Mouse (Mus musculus): Measurements from ENCODE around the gene Yjefn3. TPM values are rescaled to one million over a fixed set of nuclear protein-coding genes. Genes with fewer than 3 reads are reported as not detected.

Yjefn3 gene
- polyA plus RNA-seq, 1 experiment: 8.4 TPM

GRCm38 (mm10) chr8:69919876-69920662 lies 17.6 kb upstream of the Yjefn3 start:
- 0 out of 2 replicates have a peak overlapping the region, but pooled peaks have one; percentile 24 for H3K4me3 ChIP-seq (ENCODE audit: insufficient read depth, low read depth, low read length)

GRCm38 (mm10) chr8:69919010-69919409 lies 16.5 kb upstream of the Yjefn3 start:
- H3K4me1 ChIP-seq (ENCODE audit: control insufficient read depth, insufficient read depth, insufficient read length, low read length): peaks cover 8% of the 10 kb centered on the region
- H3K27ac ChIP-seq (replicated peaks; ENCODE audit: low read depth, low read length): no peak overlapping the region
- H3K4me3 ChIP-seq (ENCODE audit: insufficient read depth, low read depth, low read length): no peak overlapping the region

More at GRCm38 (mm10) chr8:69919876-69920662, 17.6 kb upstream of the Yjefn3 start:
- Histone ChIP-seq H3K4me1 (ENCODE audit: control insufficient read depth, insufficient read depth, insufficient read length, low read length) (peaks cover 8% of the 10 kb centered on the region), H3K27ac (replicated peaks; ENCODE audit: low read depth, low read length) (peak overlapping the region; percentile 67)

DNA sequence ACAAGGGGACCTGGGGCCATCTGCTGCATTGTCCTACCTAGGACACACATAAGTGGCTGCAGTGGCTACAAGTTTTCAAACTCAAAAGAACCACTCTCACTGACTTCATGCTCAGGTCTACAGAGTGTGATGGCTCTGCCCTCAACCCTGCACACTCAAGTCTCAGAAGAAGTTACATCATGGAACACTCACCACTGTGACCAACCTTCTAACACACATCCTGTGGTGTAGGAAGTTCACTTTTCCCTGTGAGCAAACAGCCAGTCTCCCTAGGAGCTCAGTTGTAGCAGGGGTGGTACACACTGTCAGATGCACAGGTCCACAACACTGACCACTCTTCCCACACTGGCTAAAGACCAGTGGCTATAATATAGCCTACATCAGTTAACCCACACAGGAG lies 16.0 kb upstream of the Yjefn3 start:
- H3K4me1 ChIP-seq (ENCODE audit: control insufficient read depth, insufficient read depth, insufficient read length, low read length): peaks cover 8% of the 10 kb centered on the region

GRCm38 (mm10) chr8:69915748-69916147 lies 13.2 kb upstream of the Yjefn3 start:
- no peak overlapping the region for H3K4me3 ChIP-seq (ENCODE audit: insufficient read depth, low read depth, low read length)
- H3K27ac ChIP-seq (replicated peaks; ENCODE audit: low read depth, low read length): no peak overlapping the region

More for the DNA sequence above, 16.0 kb upstream of the Yjefn3 start:
- no peak overlapping the region for H3K4me3 ChIP-seq (ENCODE audit: insufficient read depth, low read depth, low read length)
- no peak overlapping the region for H3K27ac ChIP-seq (replicated peaks; ENCODE audit: low read depth, low read length)

GRCm38 (mm10) chr8:69914526-69914925 lies 12.0 kb upstream of the Yjefn3 start:
- no peak overlapping the region for H3K4me3 ChIP-seq (ENCODE audit: insufficient read depth, low read depth, low read length)
- H3K4me1 ChIP-seq (ENCODE audit: control insufficient read depth, insufficient read depth, insufficient read length, low read length): no peaks in the 10 kb centered on the region
- H3K27ac ChIP-seq (replicated peaks; ENCODE audit: low read depth, low read length): no peak overlapping the region

More at GRCm38 (mm10) chr8:69915748-69916147, 13.2 kb upstream of the Yjefn3 start:
- peaks cover 4% of the 10 kb centered on the region for H3K4me1 ChIP-seq (ENCODE audit: control insufficient read depth, insufficient read depth, insufficient read length, low read length)

GRCm38 (mm10) chr8:69912478-69913074 lies 10.1 kb upstream of the Yjefn3 start:
- H3K4me3 ChIP-seq (ENCODE audit: insufficient read depth, low read depth, low read length): no peak overlapping the region
- H3K4me1 ChIP-seq (ENCODE audit: control insufficient read depth, insufficient read depth, insufficient read length, low read length): no peaks in the 10 kb centered on the region
- no peak overlapping the region for H3K27ac ChIP-seq (replicated peaks; ENCODE audit: low read depth, low read length)

- Histone ChIP-seq H3K27ac (replicated peaks; ENCODE audit: low read depth, low read length) (no peak overlapping the region), H3K4me3 (ENCODE audit: insufficient read depth, low read depth, low read length) (no peak overlapping the region), H3K4me1 (ENCODE audit: control insufficient read depth, insufficient read depth, insufficient read length, low read length) (no peaks in the 10 kb centered on the region)
Measured at GRCm38 (mm10) chr8:69911917-69912316, 9.4 kb upstream of the Yjefn3 start.

GRCm38 (mm10) chr8:69907106-69907505 lies 4.6 kb upstream of the Yjefn3 start:
- Histone ChIP-seq H3K27ac (replicated peaks; ENCODE audit: low read depth, low read length) (no peak overlapping the region), H3K4me3 (ENCODE audit: insufficient read depth, low read depth, low read length) (no peak overlapping the region), H3K4me1 (ENCODE audit: control insufficient read depth, insufficient read depth, insufficient read length, low read length) (peaks cover 4% of the 10 kb centered on the region)

- no peak overlapping the region for H3K27ac ChIP-seq (replicated peaks; ENCODE audit: low read depth, low read length)
- no peak overlapping the region for H3K4me3 ChIP-seq (ENCODE audit: insufficient read depth, low read depth, low read length)
- peaks cover 6% of the 10 kb centered on the region for H3K4me1 ChIP-seq (ENCODE audit: control insufficient read depth, insufficient read depth, insufficient read length, low read length)
Measured at GRCm38 (mm10) chr8:69906260-69906659, 3.7 kb upstream of the Yjefn3 start.

GRCm38 (mm10) chr8:69904096-69904495 lies 1.6 kb upstream of the Yjefn3 start:
- peaks cover 6% of the 10 kb centered on the region for H3K4me1 ChIP-seq (ENCODE audit: control insufficient read depth, insufficient read depth, insufficient read length, low read length)
- H3K4me3 ChIP-seq (ENCODE audit: insufficient read depth, low read depth, low read length): no peak overlapping the region
- no peak overlapping the region for H3K27ac ChIP-seq (replicated peaks; ENCODE audit: low read depth, low read length)

GRCm38 (mm10) chr8:69903063-69903542 lies 591 bp upstream of the Yjefn3 start:
- 0 out of 2 replicates have a peak overlapping the region, but pooled peaks have one; percentile 11 for H3K27ac ChIP-seq (replicated peaks; ENCODE audit: low read depth, low read length)
- peak overlapping the region; percentile 56 for H3K4me3 ChIP-seq (ENCODE audit: insufficient read depth, low read depth, low read length)
- peaks cover 6% of the 10 kb centered on the region for H3K4me1 ChIP-seq (ENCODE audit: control insufficient read depth, insufficient read depth, insufficient read length, low read length)

- H3K4me1 ChIP-seq (ENCODE audit: control insufficient read depth, insufficient read depth, insufficient read length, low read length): peaks cover 6% of the 10 kb centered on the region
- H3K4me3 ChIP-seq (ENCODE audit: insufficient read depth, low read depth, low read length): peak overlapping the region; percentile 89
- H3K27ac ChIP-seq (replicated peaks; ENCODE audit: low read depth, low read length): peak overlapping the region; percentile 94
Measured at GRCm38 (mm10) chr8:69901484-69902162, 889 bp downstream of the Yjefn3 start.

GRCm38 (mm10) chr8:69900895-69901451 lies 1.5 kb downstream of the Yjefn3 start:
- peak overlapping the region; percentile 89 for H3K4me3 ChIP-seq (ENCODE audit: insufficient read depth, low read depth, low read length)
- H3K27ac ChIP-seq (replicated peaks; ENCODE audit: low read depth, low read length): peak overlapping the region; percentile 94
- H3K4me1 ChIP-seq (ENCODE audit: control insufficient read depth, insufficient read depth, insufficient read length, low read length): peaks cover 6% of the 10 kb centered on the region

- peaks cover 6% of the 10 kb centered on the region for H3K4me1 ChIP-seq (ENCODE audit: control insufficient read depth, insufficient read depth, insufficient read length, low read length)
- no peak overlapping the region for H3K4me3 ChIP-seq (ENCODE audit: insufficient read depth, low read depth, low read length)
- no peak overlapping the region for H3K27ac ChIP-seq (replicated peaks; ENCODE audit: low read depth, low read length)
Measured at GRCm38 (mm10) chr8:69899876-69900275, 2.6 kb downstream of the Yjefn3 start.

DNA sequence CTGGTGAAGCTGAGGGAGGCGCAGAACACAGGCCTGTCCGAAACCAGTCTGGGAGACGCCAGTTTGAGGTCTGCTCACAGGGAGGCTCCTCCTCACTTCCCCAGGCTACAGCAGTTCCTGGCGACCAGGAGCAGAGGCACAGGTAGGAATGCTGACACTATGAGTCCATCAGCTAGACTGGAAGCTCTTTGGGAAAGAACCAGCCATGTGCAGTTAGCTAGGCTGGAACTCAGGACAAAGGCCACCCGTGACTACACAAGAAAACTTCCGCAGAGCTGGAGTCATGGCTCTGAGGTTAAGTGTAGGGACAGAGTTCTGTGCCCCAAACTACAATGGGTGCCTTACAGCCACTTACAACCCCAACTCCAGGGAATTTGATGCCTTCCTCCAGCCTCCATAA lies 4.7 kb downstream of the Yjefn3 start:
- peaks cover 6% of the 10 kb centered on the region for H3K4me1 ChIP-seq (ENCODE audit: control insufficient read depth, insufficient read depth, insufficient read length, low read length)
- no peak overlapping the region for H3K4me3 ChIP-seq (ENCODE audit: insufficient read depth, low read depth, low read length)
- H3K27ac ChIP-seq (replicated peaks; ENCODE audit: low read depth, low read length): no peak overlapping the region
